Mouse (Mus musculus) liver, postnatal 0 days (tissue): Measurements from ENCODE around the gene Htra1. TPM values are rescaled to one million over a fixed set of nuclear protein-coding genes. Genes with fewer than 3 reads are reported as not detected.

Experiments
- ATAC-seq: fragments of 200-750 bp; cut with Nextera tagmentation; 2 replicates; pipeline ENCODE4 v1.8.0; 2017; ENCODE audit warnings: mild to moderate bottlenecking, moderate library complexity
- DNase-seq: peaks from one replicate; pipeline ENCODE4 v3.0.0-alpha.2; 2016
- H3K27ac ChIP-seq: fragments of 300-500 bp; sonication (generic); 2 replicates; pipeline ENCODE4 v1.5.1; 2014; ENCODE audit warnings: antibody characterized with exemption, moderate library complexity, mild to moderate bottlenecking, low read depth
- H3K27me3 ChIP-seq: fragments of 300-500 bp; sonication (generic); 2 replicates; pipeline ENCODE4 v1.6.1; 2014; ENCODE audit warnings: low read length, control low read depth, mixed read lengths; ENCODE audit not compliant: insufficient read depth
- H3K36me3 ChIP-seq: fragments of 300-500 bp; sonication (generic); replicated peaks from 2 replicates; pipeline ENCODE4 v1.6.1; 2014; ENCODE audit warnings: mild to moderate bottlenecking, control low read depth, low read length, moderate library complexity, mixed read lengths; ENCODE audit not compliant: insufficient read depth
- H3K4me1 ChIP-seq: fragments of 300-500 bp; sonication (generic); 2 replicates; pipeline ENCODE4 v1.6.1; 2014; ENCODE audit warnings: antibody characterized with exemption, mild to moderate bottlenecking, control low read depth; ENCODE audit not compliant: insufficient read depth
- H3K4me2 ChIP-seq: fragments of 300-500 bp; sonication (generic); 2 replicates; pipeline ENCODE4 v1.6.1; 2014; ENCODE audit warnings: low read depth, mild to moderate bottlenecking, low read length, moderate library complexity, mixed read lengths
- H3K4me3 ChIP-seq: fragments of 300-500 bp; sonication (generic); 2 replicates; pipeline ENCODE4 v1.5.1; 2014; ENCODE audit warnings: low read depth, low read length
- H3K9ac ChIP-seq: fragments of 300-500 bp; sonication (generic); replicated peaks from 2 replicates; pipeline ENCODE4 v1.6.1; 2014; ENCODE audit warnings: mild to moderate bottlenecking, moderate library complexity
- H3K9me3 ChIP-seq: fragments of 300-500 bp; sonication (generic); 2 replicates; pipeline ENCODE4 v1.6.1; 2016; ENCODE audit warnings: mild to moderate bottlenecking, control low read depth, low read length, mixed read lengths
- CTCF ChIP-seq: sonication (generic); IDR thresholded peaks from 2 replicates; pipeline ENCODE4 v1.5.1; 2016; ENCODE audit warnings: antibody characterized with exemption, low read depth
- EP300 ChIP-seq: IDR thresholded peaks from 2 replicates; pipeline ENCODE4 v1.6.1; 2016; ENCODE audit warnings: antibody characterized with exemption, low read depth, mild to moderate bottlenecking
- WGBS: fragments of 180-500 bp; shearing (Covaris S2); extraction: QIAGEN DNeasy Blood & Tissue Kit; methylation state at CpG from one replicate; pipeline ENCODE4 v1.1.7; 2014; ENCODE audit not compliant: insufficient replicate concordance; 5-methylcytosine and 5-hydroxymethylcytosine counted together
- polyA plus RNA-seq: library from polyadenylated mRNA; unstranded; fragments of >200 nt; fragmentation: Nextera tagmentation; extraction: Ambion mirVana; gene quantifications from 2 replicates; pipeline ENCODE4 v1.2.1, GENCODE M21; 2015

Gene Htra1
- polyA plus RNA-seq, 1 experiment from 2014 or later, result 0.61 TPM

DNA sequence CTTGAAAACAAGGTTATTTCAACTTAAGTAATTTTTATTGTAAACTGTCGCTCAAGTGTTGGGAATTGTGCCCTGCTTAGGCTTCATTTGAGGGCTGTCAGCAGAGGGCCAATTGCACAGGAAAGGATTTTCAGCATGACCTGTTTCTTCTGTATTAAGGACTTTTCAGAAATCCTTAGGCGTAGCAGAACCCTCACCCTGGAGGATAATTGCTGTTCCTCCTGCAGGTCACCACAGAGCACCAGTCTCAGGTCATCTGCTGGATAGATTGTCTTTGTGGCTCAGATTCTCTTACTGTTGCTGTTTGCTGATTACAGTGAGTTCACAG is 40.3 kb upstream of the Htra1 start:
- H3K9ac ChIP-seq, result no peak overlapping the region
- H3K9me3 ChIP-seq, result no peaks in the 10 kb centered on the region
- ATAC-seq, result no peak
- peaks cover 9% of the 10 kb centered on the region for H3K36me3 ChIP-seq
- H3K27me3 ChIP-seq, result no peaks in the 10 kb centered on the region
- WGBS, result 76% methylated on average over 2 of the region's 2 CpGs
- 0 out of 2 replicates have a peak, but pooled peaks cover 5% of the 10 kb centered on the region for H3K4me1 ChIP-seq
- no peak for TF ChIP-seq EP300
- no peak for TF ChIP-seq CTCF
- H3K4me2 ChIP-seq, result no peak overlapping the region
- no peak overlapping the region for H3K4me3 ChIP-seq
- no peak for DNase-seq
- no peak overlapping the region for H3K27ac ChIP-seq

GRCm38 (mm10) chr7:130896064-130896463 is 39.8 kb upstream of the Htra1 start:
- TF ChIP-seq EP300, result no peak
- no peak for TF ChIP-seq CTCF
- WGBS, result 70% methylated on average over 3 of the region's 3 CpGs
- no peak overlapping the region for H3K9ac ChIP-seq
- H3K4me2 ChIP-seq, result no peak overlapping the region
- H3K4me1 ChIP-seq, result 0 out of 2 replicates have a peak, but pooled peaks cover 5% of the 10 kb centered on the region
- H3K9me3 ChIP-seq, result no peaks in the 10 kb centered on the region
- H3K36me3 ChIP-seq, result peaks cover 9% of the 10 kb centered on the region
- H3K4me3 ChIP-seq, result no peak overlapping the region
- DNase-seq, result no peak
- no peaks in the 10 kb centered on the region for H3K27me3 ChIP-seq
- H3K27ac ChIP-seq, result no peak overlapping the region
- ATAC-seq, result no peak

- ATAC-seq (no peak), DNase-seq (no peak)
- Histone ChIP-seq H3K36me3 (peaks cover 14% of the 10 kb centered on the region), H3K4me1 (0 out of 2 replicates have a peak, but pooled peaks cover 5% of the 10 kb centered on the region), H3K9ac (no peak overlapping the region), H3K27ac (no peak overlapping the region), H3K27me3 (no peaks in the 10 kb centered on the region), H3K4me2 (no peak overlapping the region), H3K9me3 (no peaks in the 10 kb centered on the region), H3K4me3 (no peak overlapping the region)
- WGBS, result 86% methylated on average over 10 of the region's 10 CpGs
- TF ChIP-seq CTCF, result no peak
- TF ChIP-seq EP300, result no peak
Measured at GRCm38 (mm10) chr7:130897201-130897600, 38.7 kb upstream of the Htra1 start.

- DNase-seq, result no peak
- ATAC-seq, result no peak
- no peak overlapping the region for H3K4me3 ChIP-seq
- no peak overlapping the region for H3K27ac ChIP-seq
- TF ChIP-seq CTCF (peak; percentile 27; the same call in 1 of the 2 replicates), EP300 (no peak)
- H3K4me2 ChIP-seq, result no peak overlapping the region
- no peaks in the 10 kb centered on the region for H3K4me1 ChIP-seq
- H3K36me3 ChIP-seq, result peaks cover 15% of the 10 kb centered on the region
- H3K9me3 ChIP-seq, result no peaks in the 10 kb centered on the region
- no peaks in the 10 kb centered on the region for H3K27me3 ChIP-seq
- no peak overlapping the region for H3K9ac ChIP-seq
- WGBS, result 81% methylated on average over 4 of the region's 4 CpGs
Measured at GRCm38 (mm10) chr7:130898373-130898772, 37.5 kb upstream of the Htra1 start.

GRCm38 (mm10) chr7:130900233-130900848 is 35.6 kb upstream of the Htra1 start:
- ATAC-seq (no peak), DNase-seq (no peak)
- Histone ChIP-seq H3K27me3 (no peaks in the 10 kb centered on the region), H3K4me2 (no peak overlapping the region), H3K4me1 (no peaks in the 10 kb centered on the region), H3K9me3 (no peaks in the 10 kb centered on the region), H3K27ac (peak overlapping the region; percentile 60; the same call in 1 of the 2 replicates), H3K9ac (no peak overlapping the region), H3K4me3 (no peak overlapping the region), H3K36me3 (peaks cover 23% of the 10 kb centered on the region)
- WGBS, result 53% methylated on average over 5 of the region's 5 CpGs
- TF ChIP-seq EP300, result no peak
- TF ChIP-seq CTCF, result no peak

GRCm38 (mm10) chr7:130902929-130903328 is 33.0 kb upstream of the Htra1 start:
- 83% methylated on average over 1 of the region's 1 CpGs for WGBS
- TF ChIP-seq EP300, result no peak
- TF ChIP-seq CTCF, result no peak
- Histone ChIP-seq H3K9ac (no peak overlapping the region), H3K27me3 (no peaks in the 10 kb centered on the region), H3K4me2 (no peak overlapping the region), H3K4me3 (no peak overlapping the region), H3K36me3 (peaks cover 16% of the 10 kb centered on the region), H3K4me1 (no peaks in the 10 kb centered on the region), H3K9me3 (no peaks in the 10 kb centered on the region), H3K27ac (peak overlapping the region; percentile 24; the same call in 1 of the 2 replicates)
- ATAC-seq (no peak), DNase-seq (no peak)
